Mouse (Mus musculus): ENCODE measurements around the gene Polr3gl.

- TF ChIP-seq CHD2 (IDR thresholded peaks at IDR 0.05; ENCODE audit: low read depth, low read length), result no peak
- no peak for TF ChIP-seq HCFC1 (IDR thresholded peaks at IDR 0.05; ENCODE audit: borderline replicate concordance, insufficient read depth, low read length)
- TF ChIP-seq MAFK (IDR thresholded peaks at IDR 0.05; ENCODE audit: insufficient read depth, low read depth, low read length), result no peak
Observed at GRCm38 (mm10) chr3:96543345-96543744, 50.6 kb downstream of the Polr3gl start.

All from ES-E14 (cell line).